Mouse (Mus musculus) right cerebral cortex, adult 18-20 months (tissue): ENCODE data around the gene Fadd.

Source experiments
- DNase-seq: peaks from one replicate; pipeline ENCODE4 v3.0.0; 2022; ENCODE audit warnings: mixed read lengths

Gene Fadd

GRCm38 (mm10) chr7:144582284-144582980, at the start of gene Fadd:
Fadd (minus strand) TSS chr7:144582463.
- peak; percentile 93 for DNase-seq

- no peak for DNase-seq
Measured at GRCm38 (mm10) chr7:144630622-144631021, 48.4 kb upstream of the Fadd start.

- DNase-seq = no peak
Measured at GRCm38 (mm10) chr7:144628334-144628915, 46.2 kb upstream of the Fadd start.

- no peak for DNase-seq
Measured at GRCm38 (mm10) chr7:144627606-144628333, 45.5 kb upstream of the Fadd start.

GRCm38 (mm10) chr7:144626042-144626441, 43.8 kb upstream of the Fadd start:
- DNase-seq = peak; percentile 11

- peak; percentile 19 for DNase-seq
Measured at GRCm38 (mm10) chr7:144620721-144621681, 38.7 kb upstream of the Fadd start.

- DNase-seq = no peak
Measured at GRCm38 (mm10) chr7:144620315-144620714, 38.1 kb upstream of the Fadd start.

- DNase-seq = no peak
Measured at GRCm38 (mm10) chr7:144615343-144615742, 33.1 kb upstream of the Fadd start.

GRCm38 (mm10) chr7:144612829-144613228, 30.6 kb upstream of the Fadd start:
- no peak for DNase-seq

- no peak for DNase-seq
Measured at GRCm38 (mm10) chr7:144612351-144612750, 30.1 kb upstream of the Fadd start.

GRCm38 (mm10) chr7:144611595-144611994, 29.3 kb upstream of the Fadd start:
- DNase-seq = no peak

GRCm38 (mm10) chr7:144609568-144609967, 27.3 kb upstream of the Fadd start:
- DNase-seq = no peak

- DNase-seq = no peak
Measured at GRCm38 (mm10) chr7:144607862-144608261, 25.6 kb upstream of the Fadd start.

- DNase-seq = no peak
Measured at GRCm38 (mm10) chr7:144604735-144605134, 22.5 kb upstream of the Fadd start.

- DNase-seq = no peak
Measured at GRCm38 (mm10) chr7:144604291-144604690, 22.0 kb upstream of the Fadd start.

- DNase-seq = no peak
Measured at GRCm38 (mm10) chr7:144600333-144600900, 18.2 kb upstream of the Fadd start.

- DNase-seq = no peak
Measured at GRCm38 (mm10) chr7:144589508-144589907, 7.2 kb upstream of the Fadd start.

- DNase-seq = peak; percentile 43
Measured at GRCm38 (mm10) chr7:144587291-144587690, 5.0 kb upstream of the Fadd start.

GRCm38 (mm10) chr7:144585648-144586047, 3.4 kb upstream of the Fadd start:
- DNase-seq = peak; percentile 49

- DNase-seq = peak; percentile 24
Measured at GRCm38 (mm10) chr7:144583619-144584018, 1.4 kb upstream of the Fadd start.

GRCm38 (mm10) chr7:144581559-144582283, 542 bp downstream of the Fadd start:
- DNase-seq = peak; percentile 56

- peak; percentile 47 for DNase-seq
Measured at GRCm38 (mm10) chr7:144577876-144578275, 4.4 kb downstream of the Fadd start.
